Mouse (Mus musculus) cerebellum, adult 2 months (tissue): ENCODE results near the gene Abhd17b.
A peak's percentile ranks its signal among the peaks of the same experiment; 100 is the strongest.

Source experiments
- CTCF ChIP-seq: fragments of 200-500 bp; IDR thresholded peaks from 2 replicates; pipeline ENCODE4 v1.5.1; 2011; ENCODE audit warnings: low read depth, mild to moderate bottlenecking, control low read depth, low read length, moderate library complexity, borderline replicate concordance; ENCODE audit not compliant: insufficient read depth
- POLR2A ChIP-seq: fragments of 200-500 bp; IDR thresholded peaks from 2 replicates; pipeline ENCODE4 v1.6.1; 2011; ENCODE audit warnings: low read length, control low read depth, borderline replicate concordance; ENCODE audit not compliant: insufficient read depth

DNA sequence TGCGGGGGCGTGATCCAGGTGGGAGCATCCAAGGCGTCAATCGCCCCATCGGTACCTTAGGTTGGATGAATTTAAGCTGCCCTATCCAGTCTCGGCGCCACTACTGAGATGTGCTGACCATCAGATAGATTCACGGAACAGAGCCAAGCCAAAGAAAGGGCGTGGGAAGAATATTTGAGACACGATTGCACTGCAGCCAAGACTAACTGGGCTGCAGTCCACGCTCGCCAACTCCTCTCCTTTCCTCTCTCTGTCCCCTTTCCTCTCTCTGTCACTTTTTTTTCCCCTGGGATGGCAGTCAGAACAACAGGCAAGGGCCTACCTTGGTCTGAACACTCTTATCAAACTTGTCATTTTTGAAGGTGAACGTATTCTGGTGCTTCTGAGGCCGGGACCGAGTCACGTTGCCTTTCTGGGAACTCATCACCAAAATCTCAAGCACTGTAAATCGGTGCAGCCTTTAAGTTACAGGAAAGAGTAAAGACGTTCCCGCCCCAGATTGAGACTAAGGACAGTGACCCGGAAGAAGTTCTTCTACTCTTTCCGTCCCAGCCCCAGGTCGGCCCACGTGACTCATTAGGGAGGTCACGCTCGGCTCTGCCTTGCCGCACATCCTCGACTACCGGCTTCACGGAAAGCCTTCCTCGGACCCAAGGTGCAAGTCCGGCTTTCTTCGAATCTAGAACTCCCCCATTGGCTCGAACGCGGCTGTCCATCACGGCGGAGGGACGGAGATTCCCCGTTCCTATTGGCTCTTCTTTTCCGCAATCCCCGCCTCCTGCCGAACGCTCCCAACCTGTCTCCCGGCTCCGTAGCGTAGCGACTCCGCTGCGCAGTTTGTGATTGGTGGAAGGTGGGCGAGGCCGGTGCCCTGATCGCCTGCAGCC lies 457 bp upstream of the Abhd17b start, which contains the start of gene 1110059E24Rik:
- TF ChIP-seq CTCF (no peak), POLR2A (peak; percentile 69; the same call in 1 of the 2 replicates)
